ENCODE assay signal across 1 mouse cellular context in the genomic region with DNA sequence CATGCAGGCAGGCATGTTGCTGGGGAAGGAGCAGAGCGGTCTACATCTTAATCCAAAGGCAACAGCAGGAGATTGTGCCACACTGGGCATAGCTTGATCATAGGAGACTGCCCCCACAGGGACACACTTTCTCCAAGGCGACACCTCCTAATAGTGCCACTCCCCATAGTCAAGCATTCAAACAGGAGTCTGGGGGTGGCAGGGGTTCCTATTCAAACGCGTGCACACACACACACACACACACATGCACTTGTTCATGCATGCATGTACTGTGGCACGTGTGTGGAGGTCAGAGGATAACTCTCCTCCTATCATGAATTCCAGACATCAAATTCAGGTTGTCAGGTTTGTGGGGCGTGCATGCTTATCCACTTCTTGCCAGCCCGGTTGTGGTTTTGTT.
TF ChIP-seq lines count a peak whose summit lies in the region.

No protein-coding gene starts in this region.

TF ChIP-seq in myocyte, 11 proteins besides CTCF, POLR2A, EP300 and RAD21 (continued from another document):
- TF ChIP-seq POLR2AphosphoS2 (IDR thresholded peaks at IDR 0.05; ENCODE audit: insufficient read length, low read depth) (peak; percentile 65), TCF3 (IDR thresholded peaks at IDR 0.05; ENCODE audit: insufficient read length, low read depth) (no peak)
